Mouse (Mus musculus): ENCODE measurements around the gene Slfn8.
A peak's percentile ranks its signal among the peaks of the same experiment; 100 is the strongest.

GRCm38 (mm10) chr11:82970712-82971589, 49.7 kb downstream of the Slfn8 start:
- TF ChIP-seq CTCF (IDR thresholded peaks at IDR 0.05; ENCODE audit: low read depth), result peak; percentile 54
- TF ChIP-seq EP300 (IDR thresholded peaks at IDR 0.05; ENCODE audit: low read depth), result no peak
